Mouse (Mus musculus) brain, embryonic 14.5 days (tissue): ENCODE data around the gene Nceh1.

Experiments used
- CTCF ChIP-seq: fragments of 200-500 bp; IDR thresholded peaks from 2 replicates; pipeline ENCODE4 v1.5.1; 2012; ENCODE audit warnings: inconsistent platforms, mild to moderate bottlenecking, moderate library complexity, borderline replicate concordance; ENCODE audit not compliant: insufficient read depth, insufficient read length; ENCODE audit errors: extremely low read depth
- POLR2A ChIP-seq: fragments of 200-500 bp; IDR thresholded peaks from 2 replicates; pipeline ENCODE4 v1.6.1; 2012; ENCODE audit warnings: mild to moderate bottlenecking, inconsistent platforms, borderline replicate concordance; ENCODE audit not compliant: poor library complexity, insufficient read depth, insufficient read length, severe bottlenecking; ENCODE audit errors: extremely low read depth

- TF ChIP-seq POLR2A, result no peak
- TF ChIP-seq CTCF, result no peak
Observed at GRCm38 (mm10) chr3:27326633-27327191, 143.9 kb downstream of the Nceh1 start.
